ENCODE assay signal across 10 mouse cellular contexts in genomic region chr7:98867053-98867793, GRCm38 (mm10). TPM values are rescaled to one million over a fixed set of nuclear protein-coding genes. Genes with fewer than 3 reads are reported as not detected.
DNase-seq lines count a peak whose midpoint lies in the region; ATAC-seq and TF ChIP-seq lines count a peak whose summit lies in the region.
"Had no signal": no experiment of that assay in that cellular context is flagged by ENCODE, and none has a peak within 500 bp of the region (broad histone marks: within the 10 kb centered on the region; RNA-seq: fewer than 3 reads in every experiment).

No protein-coding gene starts in this region.

- no peak for TF ChIP-seq EP300 in heart, adult 2 months (IDR thresholded peaks at IDR 0.05; ENCODE audit: insufficient read depth, low read depth, low read length)
- no peak for TF ChIP-seq EP300 in lung, postnatal 0 days (IDR thresholded peaks at IDR 0.05)

- no peak overlapping the region for H3K4me3 ChIP-seq in heart, embryonic 14.5 days (ENCODE audit: control insufficient read depth in 1 of 2, insufficient read depth in 1 of 2, low read depth in 1 of 2, low read length in 2 of 2)
- no peak overlapping the region for H3K4me3 ChIP-seq in heart, adult 2 months
- no peak overlapping the region for H3K4me3 ChIP-seq in lung, postnatal 0 days (ENCODE audit: low read depth, low read length)
- no peak overlapping the region for H3K4me3 ChIP-seq in limb, embryonic 14.5 days (replicated peaks; ENCODE audit: low read length)

- TF ChIP-seq CTCF in heart, adult 2 months (IDR thresholded peaks at IDR 0.05): no peak
- TF ChIP-seq CTCF in lung, postnatal 0 days (IDR thresholded peaks at IDR 0.05): no peak
- TF ChIP-seq CTCF in brain, embryonic 14.5 days (IDR thresholded peaks at IDR 0.05; ENCODE audit: borderline replicate concordance, extremely low read depth, insufficient read depth, insufficient read length): no peak

- no peak; the same call in 1 of the 2 replicates for ATAC-seq in heart, embryonic 14.5 days (ENCODE audit: insufficient number of reproducible peaks, insufficient read depth, low FRiP score, low read depth)
- peak; percentile 57 for ATAC-seq in lung, postnatal 0 days
- ATAC-seq in limb, embryonic 14.5 days (ENCODE audit: low FRiP score, low read depth): no peak
- ATAC-seq: midbrain, embryonic 16.5 days had no signal

- no peaks in the 10 kb centered on the region for H3K9me3 ChIP-seq in heart, embryonic 14.5 days (ENCODE audit: control insufficient read depth, low read length)
- no peaks in the 10 kb centered on the region for H3K9me3 ChIP-seq in lung, postnatal 0 days (ENCODE audit: low read length)
- no peaks in the 10 kb centered on the region for H3K9me3 ChIP-seq in limb, embryonic 14.5 days (ENCODE audit: control insufficient read depth, low read length)

- H3K79me2 ChIP-seq in heart, adult 2 months (replicated peaks; ENCODE audit: control insufficient read depth, insufficient read depth, low read length): no peaks in the 10 kb centered on the region

- peak overlapping the region; percentile 34 for H3K9ac ChIP-seq in heart, embryonic 14.5 days (ENCODE audit: low read length)
- H3K9ac ChIP-seq in heart, adult 2 months (ENCODE audit: low read depth, low read length): no peak overlapping the region
- no peak overlapping the region for H3K9ac ChIP-seq in lung, postnatal 0 days (replicated peaks; ENCODE audit: low read depth)
- 0 out of 2 replicates have a peak overlapping the region, but pooled peaks have one; percentile 9 for H3K9ac ChIP-seq in limb, embryonic 14.5 days (ENCODE audit: low read depth, low read length, severe bottlenecking)

- WGBS in heart, embryonic 14.5 days: 11% methylated on average over 12 of the region's 12 CpGs
- WGBS in heart, adult 2 months: 23% methylated on average over 12 of the region's 12 CpGs
- 14% methylated on average over 12 of the region's 12 CpGs for WGBS in lung, postnatal 0 days
- WGBS in limb, embryonic 14.5 days: 15% methylated on average over 12 of the region's 12 CpGs

- H3K36me3 ChIP-seq in heart, embryonic 14.5 days (ENCODE audit: control insufficient read depth, insufficient read depth, low read length): no peaks in the 10 kb centered on the region
- H3K36me3 ChIP-seq in heart, adult 2 months (ENCODE audit: control insufficient read depth, insufficient read depth, low read length): no peaks in the 10 kb centered on the region
- no peaks in the 10 kb centered on the region for H3K36me3 ChIP-seq in lung, postnatal 0 days (ENCODE audit: insufficient read depth, low read length)
- no peaks in the 10 kb centered on the region for H3K36me3 ChIP-seq in limb, embryonic 14.5 days (ENCODE audit: control insufficient read depth, insufficient read depth, low read length)

- H3K27me3 ChIP-seq in heart, embryonic 14.5 days (ENCODE audit: control insufficient read depth, insufficient read depth, low read length): no peaks in the 10 kb centered on the region
- H3K27me3 ChIP-seq in heart, adult 2 months (ENCODE audit: control insufficient read depth, insufficient read depth, low read length): no peaks in the 10 kb centered on the region
- no peaks in the 10 kb centered on the region for H3K27me3 ChIP-seq in lung, postnatal 0 days (replicated peaks; ENCODE audit: insufficient read depth, low read length)
- H3K27me3 ChIP-seq in limb, embryonic 14.5 days (ENCODE audit: control insufficient read depth, insufficient read depth, low read length): no peaks in the 10 kb centered on the region

- no peak for DNase-seq in heart, adult 2 months
- peak; percentile 13 for DNase-seq in lung, postnatal 0 days (ENCODE audit: low spot score)
- DNase-seq in lung, postnatal 36 days: no peak
- peak; percentile 69 for DNase-seq in brain, embryonic 14.5 days (ENCODE audit: low read depth)
- no peak for DNase-seq in limb, embryonic 14.5 days (ENCODE audit: low spot score)
- no peak for DNase-seq in left cerebral cortex, adult 8-10 months (ENCODE audit: low spot score in 2 of 2)
- no peak for DNase-seq in cerebellum, adult 8-10 months
- DNase-seq: gastrocnemius, postnatal 36 days had no signal

- intact Hi-C loops in heart, adult 2 months (cut with DNase I): no loop called here

- H3K4me2 ChIP-seq in heart, embryonic 14.5 days (ENCODE audit: low read length): peak overlapping the region; percentile 31; the same call in 1 of the 2 replicates
- no peak overlapping the region for H3K4me2 ChIP-seq in lung, postnatal 0 days (replicated peaks; ENCODE audit: low read depth, low read length)
- no peak overlapping the region for H3K4me2 ChIP-seq in limb, embryonic 14.5 days (replicated peaks; ENCODE audit: low read depth, low read length, severe bottlenecking)

- peaks cover 35 to 39% of the 10 kb centered on the region in 2 experiments for H3K4me1 ChIP-seq in heart, embryonic 14.5 days (ENCODE audit: control insufficient read depth in 2 of 2, insufficient read depth in 2 of 2, low read length in 2 of 2)
- no peaks in the 10 kb centered on the region for H3K4me1 ChIP-seq in heart, adult 2 months (ENCODE audit: control insufficient read depth, insufficient read depth, low read length)
- H3K4me1 ChIP-seq in lung, postnatal 0 days (ENCODE audit: insufficient read depth, low read depth, low read length): peaks cover 5% of the 10 kb centered on the region; the same call in 1 of the 2 replicates
- peaks cover 60% of the 10 kb centered on the region for H3K4me1 ChIP-seq in limb, embryonic 14.5 days (ENCODE audit: control insufficient read depth, insufficient read depth, low read length)

- TF ChIP-seq POLR2A in heart, adult 2 months (IDR thresholded peaks at IDR 0.05; ENCODE audit: insufficient read depth, low read depth, low read length): no peak
- TF ChIP-seq POLR2A in brain, embryonic 14.5 days (IDR thresholded peaks at IDR 0.05; ENCODE audit: borderline replicate concordance, extremely low read depth, insufficient read depth, insufficient read length, poor library complexity, severe bottlenecking): no peak
- no peak for TF ChIP-seq POLR2A in limb, embryonic 14.5 days (IDR thresholded peaks at IDR 0.05; ENCODE audit: borderline replicate concordance, extremely low read depth, insufficient read depth, insufficient read length)

- 0 out of 4 replicates have a peak overlapping the region, but pooled peaks of 1 of the 2 experiments have one; percentile 26 for H3K27ac ChIP-seq in heart, embryonic 14.5 days (replicated peaks in 1 of 2; ENCODE audit: control insufficient read depth in 1 of 2, insufficient read depth in 1 of 2, low read depth in 2 of 2, low read length in 2 of 2)
- no peak overlapping the region for H3K27ac ChIP-seq in heart, adult 2 months
- no peak overlapping the region for H3K27ac ChIP-seq in lung, postnatal 0 days (ENCODE audit: low read length)
- H3K27ac ChIP-seq in limb, embryonic 14.5 days (replicated peaks; ENCODE audit: low read depth, low read length): no peak overlapping the region

RNA-seq across cellular contexts. Expression of gene Wnt11, which starts 32.3 kb away (rescaled TPM):
- 13.5 and 14.7 TPM in 2 replicates for polyA plus RNA-seq in heart, embryonic 14.5 days (2014; fragmentation: Nextera tagmentation; extraction: Ambion mirVana)
- total RNA-seq in heart, adult 2 months (2021): 1 to 10 TPM; 4.8 to 7.3 TPM
- 6.2 and 9.0 TPM in 2 replicates for polyA plus RNA-seq in heart, adult 2 months (2012; rRNA removed)
- 10.5 and 11.8 TPM in 2 replicates for polyA plus RNA-seq in lung, postnatal 0 days (2015; fragmentation: Nextera tagmentation; extraction: Ambion mirVana)
- 5.4 and 6.2 TPM in 2 replicates for polyA plus RNA-seq in brain, embryonic 14.5 days (2012; rRNA removed)
- polyA plus RNA-seq in limb, embryonic 14.5 days (2012; rRNA removed): 115 and 178 TPM in 2 replicates
- polyA plus RNA-seq in limb, embryonic 14.5 days (2014; fragmentation: Nextera tagmentation; extraction: Ambion mirVana): 39.1 and 40.1 TPM in 2 replicates
- under 1 TPM in 3 of 4 experiments, not detected in 1; 0.30 to 0.91 (median 0.52) TPM for total RNA-seq in left cerebral cortex, adult 8-10 months (2022)

Comparison
In these comparisons a context has a peak if more than half of its experiments do, and no peak if none do; other contexts are left out.
1. H3K9ac ChIP-seq: peak in heart, embryonic 14.5 days (single experiment) and limb, embryonic 14.5 days (single experiment); none in heart, adult 2 months (single experiment) and lung, postnatal 0 days (single experiment).
2. DNase-seq: peak in lung, postnatal 0 days (single experiment) and brain, embryonic 14.5 days (single experiment); none in heart, adult 2 months (0 of 2), lung, postnatal 36 days (single experiment), limb, embryonic 14.5 days (single experiment), left cerebral cortex, adult 8-10 months (0 of 2) and cerebellum, adult 8-10 months (single experiment).